Mouse (Mus musculus) intestine, embryonic 14.5 days (tissue): ENCODE measurements around the gene Olfr1255. TPM values are rescaled to one million over a fixed set of nuclear protein-coding genes. Genes with fewer than 3 reads are reported as not detected.

Experiments used
- polyA plus RNA-seq: library from polyadenylated mRNA; unstranded; fragments of >200 nt; fragmentation: Nextera tagmentation; extraction: Ambion mirVana; gene quantifications from 2 replicates; pipeline ENCODE4 v1.2.1, GENCODE M21; 2014

Gene Olfr1255
- polyA plus RNA-seq, 1 experiment from 2014 or later, result not detected

Other genes with a start within 250 kb of the Olfr1255 start
- not detected in 2 replicates for gene Olfr1245, start 233.6 kb upstream of the Olfr1255 start, polyA plus RNA-seq
- not detected in 2 replicates for gene Olfr1246, start 218.9 kb upstream of the Olfr1255 start, polyA plus RNA-seq
- not detected in 2 replicates for gene Olfr1247, start 197.9 kb upstream of the Olfr1255 start, polyA plus RNA-seq
- not detected in 2 replicates for gene Olfr1248, start 193.8 kb upstream of the Olfr1255 start, polyA plus RNA-seq
- gene Olfr1249, start 177.1 kb upstream of the Olfr1255 start, polyA plus RNA-seq, result not detected in 2 replicates
- not detected in 2 replicates for gene Olfr1250, start 150.6 kb upstream of the Olfr1255 start, polyA plus RNA-seq
- gene Olfr1251, start 140.1 kb upstream of the Olfr1255 start, polyA plus RNA-seq, result not detected in 2 replicates
- not detected in 2 replicates for gene Olfr1252, start 87.0 kb upstream of the Olfr1255 start, polyA plus RNA-seq
- not detected in 2 replicates for gene Olfr1253, start 55.0 kb upstream of the Olfr1255 start, polyA plus RNA-seq
- not detected in 2 replicates for gene Olfr1254, start 18.4 kb upstream of the Olfr1255 start, polyA plus RNA-seq
- not detected in 2 replicates for gene Olfr1256, start 29.5 kb downstream of the Olfr1255 start, polyA plus RNA-seq
- not detected in 2 replicates for gene Olfr48, start 36.2 kb downstream of the Olfr1255 start, polyA plus RNA-seq
- 0.17 TPM in 1 of 2 replicates, not detected in the other for gene Olfr1257, start 66.4 kb downstream of the Olfr1255 start, polyA plus RNA-seq
- gene Olfr1258, start 115.3 kb downstream of the Olfr1255 start, polyA plus RNA-seq, result not detected in 2 replicates
- not detected in 2 replicates for gene Olfr1259, start 136.6 kb downstream of the Olfr1255 start, polyA plus RNA-seq
- gene Olfr1260, start 162.3 kb downstream of the Olfr1255 start, polyA plus RNA-seq, result not detected in 2 replicates
- not detected in 2 replicates for gene Olfr1261, start 179.2 kb downstream of the Olfr1255 start, polyA plus RNA-seq
- gene Olfr1262, start 188.1 kb downstream of the Olfr1255 start, polyA plus RNA-seq, result not detected in 2 replicates
- not detected in 2 replicates for gene Olfr1263, start 200.1 kb downstream of the Olfr1255 start, polyA plus RNA-seq
- not detected in 2 replicates for gene Olfr1264, start 213.5 kb downstream of the Olfr1255 start, polyA plus RNA-seq
- gene Olfr1265, start 223.3 kb downstream of the Olfr1255 start, polyA plus RNA-seq, result not detected in 2 replicates